Mouse (Mus musculus): ENCODE data around the gene Prdx5. TPM values are rescaled to one million over a fixed set of nuclear protein-coding genes. Genes with fewer than 3 reads are reported as not detected.

Gene Prdx5
- polyA plus RNA-seq, 1 experiment from 2014 or later, result 912 TPM

DNA sequence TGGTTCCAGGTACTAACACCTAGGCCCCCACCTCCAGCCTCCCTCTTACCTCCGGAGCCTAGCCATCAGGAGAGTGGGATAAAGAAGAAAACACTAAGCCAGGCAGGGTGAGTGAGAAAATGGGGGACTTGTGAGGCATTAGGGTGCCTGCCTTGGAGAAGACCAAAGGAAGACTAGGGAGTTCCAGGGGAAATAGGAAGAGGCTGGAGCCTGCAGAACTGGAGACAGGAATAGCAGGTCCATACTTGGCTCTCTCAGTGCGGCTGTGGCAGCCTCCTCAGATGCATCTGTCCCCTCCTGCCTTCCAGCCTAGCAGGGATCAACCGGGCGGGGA lies 23.2 kb upstream of the Prdx5 start:
- peak overlapping the region; percentile 74; the same call in 1 of the 2 replicates for H3K4me2 ChIP-seq (replicated peaks; ENCODE audit: low read depth)
- H3K9ac ChIP-seq (ENCODE audit: low read depth, low read length), result no peak overlapping the region
- TF ChIP-seq CTCF (IDR thresholded peaks at IDR 0.05; ENCODE audit: low read depth), result no peak
- WGBS, result 26% methylated on average over 4 of the region's 4 CpGs
- no peak overlapping the region for H3K27ac ChIP-seq (ENCODE audit: low read depth, low read length)
- ATAC-seq, result no peak
- peaks cover 6% of the 10 kb centered on the region for H3K4me1 ChIP-seq (replicated peaks; ENCODE audit: control insufficient read depth, insufficient read depth, low read length)
- peaks cover 53% of the 10 kb centered on the region for H3K27me3 ChIP-seq (replicated peaks; ENCODE audit: control insufficient read depth, insufficient read depth, low read length)
- no peaks in the 10 kb centered on the region for H3K36me3 ChIP-seq (ENCODE audit: control insufficient read depth, insufficient read depth)
- H3K9me3 ChIP-seq (ENCODE audit: control insufficient read depth), result no peaks in the 10 kb centered on the region
- peak overlapping the region; percentile 42; the same call in 1 of the 2 replicates for H3K4me3 ChIP-seq (ENCODE audit: low read depth, low read length)

- Histone ChIP-seq H3K36me3 (ENCODE audit: control insufficient read depth, insufficient read depth) (no peaks in the 10 kb centered on the region), H3K4me2 (replicated peaks; ENCODE audit: low read depth) (no peak overlapping the region), H3K4me3 (ENCODE audit: low read depth, low read length) (no peak overlapping the region), H3K4me1 (replicated peaks; ENCODE audit: control insufficient read depth, insufficient read depth, low read length) (peaks cover 6% of the 10 kb centered on the region), H3K9ac (ENCODE audit: low read depth, low read length) (no peak overlapping the region), H3K27ac (ENCODE audit: low read depth, low read length) (no peak overlapping the region), H3K9me3 (ENCODE audit: control insufficient read depth) (no peaks in the 10 kb centered on the region), H3K27me3 (replicated peaks; ENCODE audit: control insufficient read depth, insufficient read depth, low read length) (peaks cover 63% of the 10 kb centered on the region)
- ATAC-seq, result no peak
- TF ChIP-seq CTCF (IDR thresholded peaks at IDR 0.05; ENCODE audit: low read depth), result no peak
- WGBS, result 39% methylated on average over 1 of the region's 1 CpGs
Measured at GRCm38 (mm10) chr19:6932018-6932417, 22.1 kb upstream of the Prdx5 start.

- no peaks in the 10 kb centered on the region for H3K36me3 ChIP-seq (ENCODE audit: control insufficient read depth, insufficient read depth)
- no peak for ATAC-seq
- H3K4me2 ChIP-seq (replicated peaks; ENCODE audit: low read depth), result no peak overlapping the region
- peaks cover 71% of the 10 kb centered on the region for H3K27me3 ChIP-seq (replicated peaks; ENCODE audit: control insufficient read depth, insufficient read depth, low read length)
- no peak overlapping the region for H3K9ac ChIP-seq (ENCODE audit: low read depth, low read length)
- no peaks in the 10 kb centered on the region for H3K9me3 ChIP-seq (ENCODE audit: control insufficient read depth)
- H3K4me1 ChIP-seq (replicated peaks; ENCODE audit: control insufficient read depth, insufficient read depth, low read length), result peaks cover 6% of the 10 kb centered on the region
- no CpG with 5 or more reads among the region's 2 CpGs for WGBS
- no peak overlapping the region for H3K27ac ChIP-seq (ENCODE audit: low read depth, low read length)
- no peak overlapping the region for H3K4me3 ChIP-seq (ENCODE audit: low read depth, low read length)
- TF ChIP-seq CTCF (IDR thresholded peaks at IDR 0.05; ENCODE audit: low read depth), result no peak
Measured at GRCm38 (mm10) chr19:6931002-6931401, 21.1 kb upstream of the Prdx5 start.

GRCm38 (mm10) chr19:6928080-6928479 lies 18.2 kb upstream of the Prdx5 start:
- Histone ChIP-seq H3K36me3 (ENCODE audit: control insufficient read depth, insufficient read depth) (no peaks in the 10 kb centered on the region), H3K27me3 (replicated peaks; ENCODE audit: control insufficient read depth, insufficient read depth, low read length) (peaks cover 55% of the 10 kb centered on the region), H3K4me2 (replicated peaks; ENCODE audit: low read depth) (no peak overlapping the region), H3K9me3 (ENCODE audit: control insufficient read depth) (no peaks in the 10 kb centered on the region), H3K9ac (ENCODE audit: low read depth, low read length) (no peak overlapping the region), H3K4me3 (ENCODE audit: low read depth, low read length) (no peak overlapping the region; the same call in 1 of the 2 replicates), H3K27ac (ENCODE audit: low read depth, low read length) (no peak overlapping the region), H3K4me1 (replicated peaks; ENCODE audit: control insufficient read depth, insufficient read depth, low read length) (peaks cover 7% of the 10 kb centered on the region; the same call in 1 of the 2 replicates)
- TF ChIP-seq CTCF (IDR thresholded peaks at IDR 0.05; ENCODE audit: low read depth), result no peak
- 24% methylated on average over 9 of the region's 9 CpGs for WGBS
- ATAC-seq, result no peak

- WGBS, result 22% methylated on average over 26 of the region's 26 CpGs
- H3K36me3 ChIP-seq (ENCODE audit: control insufficient read depth, insufficient read depth), result no peaks in the 10 kb centered on the region
- peak overlapping the region; percentile 48 for H3K4me2 ChIP-seq (replicated peaks; ENCODE audit: low read depth)
- peaks cover 7% of the 10 kb centered on the region; the same call in 1 of the 2 replicates for H3K4me1 ChIP-seq (replicated peaks; ENCODE audit: control insufficient read depth, insufficient read depth, low read length)
- H3K9ac ChIP-seq (ENCODE audit: low read depth, low read length), result no peak overlapping the region
- TF ChIP-seq CTCF (IDR thresholded peaks at IDR 0.05; ENCODE audit: low read depth), result no peak
- no peaks in the 10 kb centered on the region for H3K9me3 ChIP-seq (ENCODE audit: control insufficient read depth)
- no peak for ATAC-seq
- 0 out of 2 replicates have a peak overlapping the region, but pooled peaks have one; percentile 18 for H3K4me3 ChIP-seq (ENCODE audit: low read depth, low read length)
- peaks cover 45% of the 10 kb centered on the region for H3K27me3 ChIP-seq (replicated peaks; ENCODE audit: control insufficient read depth, insufficient read depth, low read length)
- H3K27ac ChIP-seq (ENCODE audit: low read depth, low read length), result no peak overlapping the region
Measured at GRCm38 (mm10) chr19:6926559-6927255, 16.8 kb upstream of the Prdx5 start.

DNA sequence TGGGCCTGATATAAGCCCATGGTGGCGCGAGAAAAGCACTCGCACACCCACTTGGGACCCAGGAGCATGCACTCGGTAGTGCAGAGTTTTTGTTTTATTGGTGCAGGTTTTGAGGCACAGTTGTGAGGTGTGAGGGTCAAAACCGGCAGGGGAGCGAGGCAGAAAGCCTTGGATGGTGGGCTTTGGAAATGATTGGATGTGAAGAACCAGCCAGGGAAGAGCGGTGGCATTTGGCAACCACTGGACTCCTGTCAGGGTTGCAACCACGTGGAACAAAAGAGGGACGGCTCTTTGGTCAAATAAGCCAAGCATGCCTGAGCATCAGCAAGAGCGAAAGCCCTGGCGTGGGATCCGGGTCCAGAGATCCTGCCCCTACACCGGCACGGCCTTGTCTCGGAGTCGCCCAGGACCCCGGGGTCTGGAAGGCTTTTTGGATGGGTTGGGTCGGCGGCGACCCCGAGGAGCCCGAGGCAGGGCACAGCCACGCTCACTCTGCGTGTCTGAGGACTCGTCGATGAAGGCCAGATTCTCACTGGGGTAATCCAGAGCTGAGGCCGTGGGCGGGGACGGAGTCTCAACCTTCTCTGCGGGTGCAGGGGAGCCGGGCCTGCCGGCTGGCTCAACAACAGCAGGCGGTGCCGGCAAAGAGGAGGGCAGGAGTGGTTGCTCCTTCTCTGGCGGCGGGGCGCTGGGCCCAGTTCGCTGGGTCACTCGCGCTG lies 15.9 kb upstream of the Prdx5 start:
- H3K36me3 ChIP-seq (ENCODE audit: control insufficient read depth, insufficient read depth), result no peaks in the 10 kb centered on the region
- 28% methylated on average over 39 of the region's 40 CpGs for WGBS
- H3K4me1 ChIP-seq (replicated peaks; ENCODE audit: control insufficient read depth, insufficient read depth, low read length), result peaks cover 7% of the 10 kb centered on the region; the same call in 1 of the 2 replicates
- no peak for ATAC-seq
- no peak overlapping the region for H3K4me2 ChIP-seq (replicated peaks; ENCODE audit: low read depth)
- TF ChIP-seq CTCF (IDR thresholded peaks at IDR 0.05; ENCODE audit: low read depth), result no peak
- no peak overlapping the region for H3K9ac ChIP-seq (ENCODE audit: low read depth, low read length)
- H3K27ac ChIP-seq (ENCODE audit: low read depth, low read length), result no peak overlapping the region
- peaks cover 39% of the 10 kb centered on the region for H3K27me3 ChIP-seq (replicated peaks; ENCODE audit: control insufficient read depth, insufficient read depth, low read length)
- H3K9me3 ChIP-seq (ENCODE audit: control insufficient read depth), result no peaks in the 10 kb centered on the region
- peak overlapping the region; percentile 27 for H3K4me3 ChIP-seq (ENCODE audit: low read depth, low read length)

Measured in intestine, postnatal 0 days (tissue).